Mouse (Mus musculus) neural tube, embryonic 15.5 days (tissue): ENCODE results near the gene Srd5a1. TPM values are rescaled to one million over a fixed set of nuclear protein-coding genes. Genes with fewer than 3 reads are reported as not detected.

Experiments
- ATAC-seq: fragments of 200-750 bp; cut with Nextera tagmentation; 2 replicates; pipeline ENCODE4 v1.8.0; 2017; ENCODE audit warnings: mild to moderate bottlenecking, moderate TSS enrichment, moderate library complexity; ENCODE audit not compliant: low FRiP score
- H3K27ac ChIP-seq: fragments of 300-500 bp; sonication (generic); replicated peaks from 2 replicates; pipeline ENCODE4 v1.5.1; 2015; ENCODE audit warnings: mild to moderate bottlenecking, inconsistent platforms
- H3K27me3 ChIP-seq: fragments of 300-500 bp; sonication (generic); replicated peaks from 2 replicates; pipeline ENCODE4 v1.6.1; 2015; ENCODE audit warnings: inconsistent platforms
- H3K36me3 ChIP-seq: fragments of 300-500 bp; sonication (generic); 2 replicates; pipeline ENCODE4 v1.6.1; 2015; ENCODE audit warnings: inconsistent platforms
- H3K4me1 ChIP-seq: fragments of 300-500 bp; sonication (generic); 2 replicates; pipeline ENCODE4 v1.6.1; 2015; ENCODE audit warnings: inconsistent platforms
- H3K4me2 ChIP-seq: fragments of 300-500 bp; sonication (generic); 2 replicates; pipeline ENCODE4 v1.6.1; 2015; ENCODE audit warnings: inconsistent platforms, mild to moderate bottlenecking, moderate library complexity
- H3K4me3 ChIP-seq: fragments of 300-500 bp; sonication (generic); replicated peaks from 2 replicates; pipeline ENCODE4 v1.5.1; 2015; ENCODE audit warnings: mild to moderate bottlenecking, inconsistent platforms
- H3K9ac ChIP-seq: fragments of 300-500 bp; sonication (generic); replicated peaks from 2 replicates; pipeline ENCODE4 v1.6.1; 2015; ENCODE audit warnings: mild to moderate bottlenecking, inconsistent platforms
- H3K9me3 ChIP-seq: fragments of 300-500 bp; sonication (generic); replicated peaks from 2 replicates; pipeline ENCODE4 v1.6.1; 2016; ENCODE audit warnings: inconsistent platforms
- WGBS: fragments of 180-500 bp; shearing (Covaris S2); methylation state at CpG from one replicate; pipeline ENCODE4 v1.1.7; 2015; ENCODE audit warnings: mixed read lengths; 5-methylcytosine and 5-hydroxymethylcytosine counted together
- polyA plus RNA-seq: library from polyadenylated mRNA; unstranded; fragments of >200 nt; fragmentation: Nextera tagmentation; extraction: Ambion mirVana; gene quantifications from 2 replicates; pipeline ENCODE4 v1.2.1, GENCODE M21; 2015

Srd5a1 gene
- polyA plus RNA-seq: 26.4 and 27.5 TPM in 2 replicates

- Histone ChIP-seq H3K9me3 (no peaks in the 10 kb centered on the region), H3K9ac (peak within 1 kb of the TSS; percentile 68), H3K27ac (peak within 1 kb of the TSS; percentile 84), H3K4me3 (peak within 1 kb of the TSS; percentile 99), H3K4me2 (peak within 1 kb of the TSS; percentile 96), H3K4me1 (peaks cover 16% of the 10 kb centered on the region), H3K36me3 (peaks cover 30% of the 10 kb centered on the region), H3K27me3 (no peaks in the 10 kb centered on the region)
- under 1% methylated on average over 67 of the region's 69 CpGs for WGBS
- ATAC-seq: peak; percentile 98
Measured at GRCm38 (mm10) chr13:69611398-69612174, at the start of gene Srd5a1. Gene Srd5a1 (minus strand): TSS chr13:69611442.

- H3K9me3 ChIP-seq: no peaks in the 10 kb centered on the region
- H3K4me1 ChIP-seq: no peaks in the 10 kb centered on the region
- WGBS: 75% methylated on average over 3 of the region's 3 CpGs
- no peak overlapping the region for H3K27ac ChIP-seq
- no peaks in the 10 kb centered on the region for H3K36me3 ChIP-seq
- H3K4me2 ChIP-seq: no peak overlapping the region
- H3K4me3 ChIP-seq: no peak overlapping the region
- no peak for ATAC-seq
- H3K9ac ChIP-seq: no peak overlapping the region
- H3K27me3 ChIP-seq: no peaks in the 10 kb centered on the region
Measured at GRCm38 (mm10) chr13:69654508-69654907, 43.3 kb upstream of the Srd5a1 start.

GRCm38 (mm10) chr13:69646481-69646880 is 35.2 kb upstream of the Srd5a1 start:
- Histone ChIP-seq H3K4me1 (peaks cover 3% of the 10 kb centered on the region; the same call in 1 of the 2 replicates), H3K4me3 (no peak overlapping the region), H3K36me3 (no peaks in the 10 kb centered on the region), H3K9me3 (no peaks in the 10 kb centered on the region), H3K27ac (no peak overlapping the region), H3K9ac (no peak overlapping the region), H3K27me3 (no peaks in the 10 kb centered on the region), H3K4me2 (no peak overlapping the region)
- no peak for ATAC-seq
- 88% methylated on average over 9 of the region's 9 CpGs for WGBS

GRCm38 (mm10) chr13:69645694-69646423 is 34.6 kb upstream of the Srd5a1 start:
- Histone ChIP-seq H3K4me2 (no peak overlapping the region), H3K4me3 (no peak overlapping the region), H3K27me3 (no peaks in the 10 kb centered on the region), H3K4me1 (peaks cover 3% of the 10 kb centered on the region; the same call in 1 of the 2 replicates), H3K9ac (no peak overlapping the region), H3K9me3 (no peaks in the 10 kb centered on the region), H3K36me3 (peaks cover under 1% of the 10 kb centered on the region; the same call in 1 of the 2 replicates), H3K27ac (no peak overlapping the region)
- peak; percentile 31; the same call in 1 of the 2 replicates for ATAC-seq
- WGBS: 50% methylated on average over 13 of the region's 13 CpGs

- 84% methylated on average over 13 of the region's 13 CpGs for WGBS
- ATAC-seq: no peak
- Histone ChIP-seq H3K4me1 (peaks cover 3% of the 10 kb centered on the region; the same call in 1 of the 2 replicates), H3K4me2 (no peak overlapping the region), H3K36me3 (peaks cover 10% of the 10 kb centered on the region; the same call in 1 of the 2 replicates), H3K27ac (no peak overlapping the region), H3K27me3 (no peaks in the 10 kb centered on the region), H3K4me3 (no peak overlapping the region), H3K9ac (no peak overlapping the region), H3K9me3 (no peaks in the 10 kb centered on the region)
Measured at GRCm38 (mm10) chr13:69644427-69645166, 33.4 kb upstream of the Srd5a1 start.

- Histone ChIP-seq H3K4me3 (no peak overlapping the region), H3K4me2 (no peak overlapping the region), H3K36me3 (peaks cover 10% of the 10 kb centered on the region; the same call in 1 of the 2 replicates), H3K27me3 (no peaks in the 10 kb centered on the region), H3K9ac (no peak overlapping the region), H3K4me1 (peaks cover 3% of the 10 kb centered on the region; the same call in 1 of the 2 replicates), H3K9me3 (no peaks in the 10 kb centered on the region), H3K27ac (no peak overlapping the region)
- WGBS: 90% methylated on average over 2 of the region's 2 CpGs
- no peak for ATAC-seq
Measured at GRCm38 (mm10) chr13:69643937-69644336, 32.7 kb upstream of the Srd5a1 start.

- no peaks in the 10 kb centered on the region for H3K9me3 ChIP-seq
- H3K27me3 ChIP-seq: no peaks in the 10 kb centered on the region
- 85% methylated on average over 5 of the region's 5 CpGs for WGBS
- peaks cover 3% of the 10 kb centered on the region; the same call in 1 of the 2 replicates for H3K4me1 ChIP-seq
- H3K4me3 ChIP-seq: no peak overlapping the region
- H3K4me2 ChIP-seq: no peak overlapping the region
- no peak overlapping the region for H3K27ac ChIP-seq
- H3K9ac ChIP-seq: no peak overlapping the region
- peaks cover 21% of the 10 kb centered on the region for H3K36me3 ChIP-seq
- 0 out of 2 replicates have a peak, but pooled peaks have one; percentile 23 for ATAC-seq
Measured at GRCm38 (mm10) chr13:69642656-69643216, 31.5 kb upstream of the Srd5a1 start.

GRCm38 (mm10) chr13:69641017-69641416 is 29.8 kb upstream of the Srd5a1 start:
- peaks cover 31% of the 10 kb centered on the region for H3K36me3 ChIP-seq
- H3K4me3 ChIP-seq: no peak overlapping the region
- peaks cover 2% of the 10 kb centered on the region; the same call in 1 of the 2 replicates for H3K4me1 ChIP-seq
- no peaks in the 10 kb centered on the region for H3K9me3 ChIP-seq
- no peak overlapping the region for H3K27ac ChIP-seq
- no peak overlapping the region for H3K9ac ChIP-seq
- H3K27me3 ChIP-seq: no peaks in the 10 kb centered on the region
- ATAC-seq: no peak
- 49% methylated on average over 3 of the region's 3 CpGs for WGBS
- no peak overlapping the region for H3K4me2 ChIP-seq

- 85% methylated on average over 4 of the region's 4 CpGs for WGBS
- Histone ChIP-seq H3K9ac (no peak overlapping the region), H3K36me3 (peaks cover 36% of the 10 kb centered on the region), H3K27ac (no peak overlapping the region), H3K4me1 (no peaks in the 10 kb centered on the region), H3K4me3 (no peak overlapping the region), H3K4me2 (no peak overlapping the region), H3K9me3 (no peaks in the 10 kb centered on the region), H3K27me3 (no peaks in the 10 kb centered on the region)
- no peak for ATAC-seq
Measured at GRCm38 (mm10) chr13:69640541-69640940, 29.3 kb upstream of the Srd5a1 start.

GRCm38 (mm10) chr13:69640126-69640525 is 28.9 kb upstream of the Srd5a1 start:
- ATAC-seq: no peak
- H3K4me2 ChIP-seq: no peak overlapping the region
- no peaks in the 10 kb centered on the region for H3K27me3 ChIP-seq
- no peaks in the 10 kb centered on the region for H3K4me1 ChIP-seq
- 96% methylated on average over 4 of the region's 4 CpGs for WGBS
- H3K27ac ChIP-seq: no peak overlapping the region
- H3K36me3 ChIP-seq: peaks cover 40% of the 10 kb centered on the region
- H3K9ac ChIP-seq: no peak overlapping the region
- no peaks in the 10 kb centered on the region for H3K9me3 ChIP-seq
- no peak overlapping the region for H3K4me3 ChIP-seq

- ATAC-seq: no peak
- H3K9me3 ChIP-seq: no peaks in the 10 kb centered on the region
- no peak overlapping the region for H3K27ac ChIP-seq
- H3K4me1 ChIP-seq: no peaks in the 10 kb centered on the region
- H3K36me3 ChIP-seq: peaks cover 48% of the 10 kb centered on the region
- H3K4me3 ChIP-seq: no peak overlapping the region
- H3K9ac ChIP-seq: no peak overlapping the region
- H3K27me3 ChIP-seq: no peaks in the 10 kb centered on the region
- H3K4me2 ChIP-seq: no peak overlapping the region
- 91% methylated on average over 5 of the region's 5 CpGs for WGBS
Measured at GRCm38 (mm10) chr13:69639251-69639650, 28.0 kb upstream of the Srd5a1 start.
